Mouse (Mus musculus) heart, postnatal 0 days (tissue): ENCODE measurements around the gene Smim26. TPM values are rescaled to one million over a fixed set of nuclear protein-coding genes. Genes with fewer than 3 reads are reported as not detected.

Source experiments
- ATAC-seq: fragments of 200-750 bp; cut with Nextera tagmentation; 2 replicates; pipeline ENCODE4 v1.8.0; 2017; ENCODE audit warnings: low read depth, moderate number of reproducible peaks, moderate library complexity; ENCODE audit not compliant: insufficient read depth
- DNase-seq: peaks from one replicate; pipeline ENCODE4 v3.0.0-alpha.2; 2016; ENCODE audit warnings: low spot score
- H3K27ac ChIP-seq: fragments of 300-500 bp; sonication (generic); 2 replicates; pipeline ENCODE4 v1.5.1; 2014; ENCODE audit warnings: low read depth, mild to moderate bottlenecking
- H3K27me3 ChIP-seq: fragments of 300-500 bp; sonication (generic); 2 replicates; pipeline ENCODE4 v1.6.1; 2014; ENCODE audit warnings: low read length, mixed read lengths; ENCODE audit not compliant: control insufficient read depth, insufficient read depth
- H3K36me3 ChIP-seq: fragments of 300-500 bp; sonication (generic); replicated peaks from 2 replicates; pipeline ENCODE4 v1.6.1; 2014; ENCODE audit warnings: low read length, mixed read lengths; ENCODE audit not compliant: control insufficient read depth, insufficient read depth
- H3K4me1 ChIP-seq: fragments of 300-500 bp; sonication (generic); 2 replicates; pipeline ENCODE4 v1.6.1; 2014; ENCODE audit warnings: antibody characterized with exemption; ENCODE audit not compliant: control insufficient read depth, insufficient read depth
- H3K4me2 ChIP-seq: fragments of 300-500 bp; sonication (generic); 2 replicates; pipeline ENCODE4 v1.6.1; 2014; ENCODE audit warnings: low read depth, mild to moderate bottlenecking, low read length, moderate library complexity
- H3K4me3 ChIP-seq: fragments of 300-500 bp; sonication (generic); 2 replicates; pipeline ENCODE4 v1.5.1; 2014; ENCODE audit warnings: low read depth, low read length
- H3K9ac ChIP-seq: fragments of 300-500 bp; sonication (generic); replicated peaks from 2 replicates; pipeline ENCODE4 v1.6.1; 2014; ENCODE audit warnings: low read depth, low read length, mixed read lengths
- H3K9me3 ChIP-seq: fragments of 300-500 bp; sonication (generic); replicated peaks from 2 replicates; pipeline ENCODE4 v1.6.1; 2016; ENCODE audit warnings: low read length; ENCODE audit not compliant: control insufficient read depth
- CTCF ChIP-seq: IDR thresholded peaks from 2 replicates; pipeline ENCODE4 v1.5.1; 2016; ENCODE audit warnings: antibody characterized with exemption, control low read depth, low read depth
- EP300 ChIP-seq: IDR thresholded peaks from 2 replicates; pipeline ENCODE4 v1.6.1; 2016; ENCODE audit warnings: antibody characterized with exemption, low read depth
- WGBS: fragments of 180-500 bp; shearing (Covaris S2); extraction: QIAGEN DNeasy Blood & Tissue Kit; methylation state at CpG from one replicate; pipeline ENCODE4 v1.1.7; 2014; 5-methylcytosine and 5-hydroxymethylcytosine counted together
- polyA plus RNA-seq: library from polyadenylated mRNA; unstranded; fragments of >200 nt; fragmentation: Nextera tagmentation; extraction: Ambion mirVana; gene quantifications from 2 replicates; pipeline ENCODE4 v1.2.1, GENCODE M21; 2015
- total RNA-seq: library from RNA; depleted of rRNA; stranded (reverse); fragments of >200 nt; gene quantifications from 2 replicates; pipeline ENCODE4 v1.2.3, GENCODE M21; 2014; ENCODE audit warnings: low replicate concordance

Gene Smim26
- total and polyA plus RNA-seq, 2 experiments from 2014 or later: 50.3 to 94.8 TPM

DNA sequence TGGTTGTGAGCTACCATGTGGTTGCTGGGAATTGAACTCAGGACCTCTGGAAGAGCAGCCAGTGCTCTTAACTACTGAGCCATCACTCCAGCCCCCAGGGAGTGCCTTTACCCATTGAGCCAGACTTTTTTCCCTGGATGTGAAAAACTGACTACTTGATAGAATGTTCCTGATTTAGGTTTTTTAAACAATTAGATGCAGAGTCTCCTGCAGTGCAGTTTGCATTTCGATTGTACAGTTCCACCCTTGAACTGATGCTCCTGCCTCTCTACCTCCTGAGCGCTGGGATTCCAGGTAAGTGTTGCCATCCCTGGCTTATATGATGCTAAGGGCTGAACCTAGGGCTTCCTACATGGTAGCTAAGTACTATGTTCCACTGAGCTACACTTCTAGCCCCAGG is 4.2 kb downstream of the Smim26 start:
- H3K27ac ChIP-seq: no peak overlapping the region
- no peak for DNase-seq
- no peak overlapping the region for H3K4me2 ChIP-seq
- no peaks in the 10 kb centered on the region for H3K36me3 ChIP-seq
- no peak for ATAC-seq
- 54% methylated on average over 2 of the region's 2 CpGs for WGBS
- H3K4me3 ChIP-seq: no peak overlapping the region
- no peaks in the 10 kb centered on the region for H3K9me3 ChIP-seq
- TF ChIP-seq EP300 (no peak), CTCF (no peak)
- no peaks in the 10 kb centered on the region for H3K27me3 ChIP-seq
- no peaks in the 10 kb centered on the region; the same call in 1 of the 2 replicates for H3K4me1 ChIP-seq
- H3K9ac ChIP-seq: no peak overlapping the region

DNA sequence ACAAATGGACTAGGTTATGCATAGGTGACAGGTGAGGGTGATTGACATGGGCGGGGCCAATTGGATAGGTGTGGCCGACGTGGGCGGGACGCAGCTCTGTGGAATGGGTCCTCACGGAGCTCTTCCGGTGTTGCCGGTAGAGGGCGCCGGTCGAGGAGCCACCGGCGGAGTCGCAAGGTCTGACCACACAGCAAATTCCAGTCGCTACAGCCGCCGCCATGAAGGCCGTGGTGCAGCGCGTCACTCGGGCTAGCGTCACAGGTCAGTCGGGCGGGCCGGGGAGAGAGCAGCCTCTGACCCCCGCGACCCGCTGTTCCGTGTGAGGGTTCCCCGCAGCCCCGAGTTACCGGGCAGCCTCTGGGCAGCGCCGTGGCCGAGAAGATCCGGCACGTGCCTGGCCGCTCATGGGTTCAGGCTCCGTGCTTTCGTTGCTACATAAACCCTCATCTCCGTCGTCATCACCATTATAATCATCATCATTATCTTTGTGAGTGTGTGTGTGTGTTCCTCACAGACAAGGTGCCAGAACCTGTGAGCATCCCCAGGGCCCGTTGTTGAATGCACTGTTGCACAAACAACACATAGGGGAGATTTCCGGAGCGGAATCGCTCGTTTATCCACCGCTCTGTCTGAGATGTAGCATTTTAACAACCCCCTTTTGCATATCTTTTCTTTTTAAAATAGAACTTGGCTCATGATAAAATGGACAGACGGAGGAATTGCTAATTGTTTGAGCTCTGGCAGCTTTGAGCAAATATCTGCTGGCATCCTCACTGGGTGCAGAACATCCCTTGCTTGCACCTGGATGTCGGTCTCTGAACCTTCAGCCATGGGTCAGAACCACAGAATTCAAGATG is 6.2 kb downstream of the Smim26 start, which contains the start of gene Dtd1:
Gene Dtd1, plus strand, starts transcription at position 67 of the 857 bp plus-strand sequence.
- Histone ChIP-seq H3K9me3 (no peaks in the 10 kb centered on the region), H3K36me3 (no peaks in the 10 kb centered on the region), H3K4me1 (no peaks in the 10 kb centered on the region), H3K27ac (0 out of 2 replicates have a peak within 1 kb of the TSS, but pooled peaks have one; percentile 46), H3K27me3 (no peaks in the 10 kb centered on the region), H3K4me2 (peak within 1 kb of the TSS; percentile 78), H3K9ac (peak within 1 kb of the TSS; percentile 72), H3K4me3 (peak within 1 kb of the TSS; percentile 70)
- peak; percentile 73 for TF ChIP-seq CTCF
- TF ChIP-seq EP300: no peak
- peak; percentile 93 for ATAC-seq
- DNase-seq: peak; percentile 83
- WGBS: 2% methylated on average over 50 of the region's 50 CpGs

DNA sequence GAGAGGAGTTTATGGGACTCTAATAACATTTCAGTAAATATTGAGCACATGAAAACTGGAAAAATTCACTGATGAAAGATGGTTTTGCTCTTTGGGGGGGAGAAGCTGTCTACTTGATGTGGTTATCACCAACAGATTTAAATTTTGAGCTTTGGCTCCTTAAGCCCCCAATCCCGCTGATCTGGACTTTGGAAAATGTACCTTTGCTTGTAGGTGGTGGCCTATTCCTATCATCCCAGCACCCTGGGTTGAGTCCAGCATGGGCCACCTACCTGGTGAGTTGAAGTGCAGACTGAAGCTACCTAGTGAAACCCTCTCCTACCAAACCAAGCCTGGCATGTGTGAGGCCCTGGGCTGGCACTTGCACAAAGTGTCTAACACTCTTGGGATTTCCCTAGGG is 7.7 kb downstream of the Smim26 start:
- no peak overlapping the region for H3K4me2 ChIP-seq
- TF ChIP-seq EP300 (no peak), CTCF (no peak)
- no peak overlapping the region for H3K27ac ChIP-seq

DNA sequence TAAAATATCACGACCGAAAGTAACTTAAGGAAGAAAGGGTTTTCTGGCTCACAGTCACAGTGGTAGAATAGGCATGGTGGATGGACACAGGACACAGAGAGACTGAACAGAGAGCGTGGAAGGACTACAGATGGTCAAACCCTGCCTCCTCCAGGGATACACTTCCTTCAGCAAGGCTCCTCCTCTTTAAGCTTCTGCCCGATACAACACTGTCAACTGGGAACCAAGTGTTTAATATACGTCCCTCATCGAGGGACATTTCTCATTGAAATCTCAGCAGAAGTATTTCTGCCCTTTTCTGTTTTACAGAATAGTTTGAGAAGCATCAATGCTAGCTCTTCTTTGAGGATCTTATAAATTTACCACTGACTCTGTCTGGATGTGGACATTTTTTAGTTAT is 20.1 kb downstream of the Smim26 start:
- WGBS: 89% methylated on average over 6 of the region's 6 CpGs
- H3K4me3 ChIP-seq: no peak overlapping the region
- H3K4me2 ChIP-seq: no peak overlapping the region
- ATAC-seq: no peak
- DNase-seq: no peak
- H3K27ac ChIP-seq: no peak overlapping the region
- 0 out of 2 replicates have a peak, but pooled peaks cover 4% of the 10 kb centered on the region for H3K9me3 ChIP-seq
- no peaks in the 10 kb centered on the region for H3K4me1 ChIP-seq
- no peak overlapping the region for H3K9ac ChIP-seq
- no peak for TF ChIP-seq CTCF
- TF ChIP-seq EP300: no peak
- no peaks in the 10 kb centered on the region for H3K27me3 ChIP-seq
- H3K36me3 ChIP-seq: no peaks in the 10 kb centered on the region

More for the DNA sequence above, 7.7 kb downstream of the Smim26 start:
- Histone ChIP-seq H3K4me3 (no peak overlapping the region), H3K9ac (no peak overlapping the region), H3K27me3 (no peaks in the 10 kb centered on the region), H3K36me3 (no peaks in the 10 kb centered on the region), H3K4me1 (no peaks in the 10 kb centered on the region), H3K9me3 (no peaks in the 10 kb centered on the region)
- DNase-seq (no peak), ATAC-seq (no peak)
- 95% methylated on average over 1 of the region's 1 CpGs for WGBS

DNA sequence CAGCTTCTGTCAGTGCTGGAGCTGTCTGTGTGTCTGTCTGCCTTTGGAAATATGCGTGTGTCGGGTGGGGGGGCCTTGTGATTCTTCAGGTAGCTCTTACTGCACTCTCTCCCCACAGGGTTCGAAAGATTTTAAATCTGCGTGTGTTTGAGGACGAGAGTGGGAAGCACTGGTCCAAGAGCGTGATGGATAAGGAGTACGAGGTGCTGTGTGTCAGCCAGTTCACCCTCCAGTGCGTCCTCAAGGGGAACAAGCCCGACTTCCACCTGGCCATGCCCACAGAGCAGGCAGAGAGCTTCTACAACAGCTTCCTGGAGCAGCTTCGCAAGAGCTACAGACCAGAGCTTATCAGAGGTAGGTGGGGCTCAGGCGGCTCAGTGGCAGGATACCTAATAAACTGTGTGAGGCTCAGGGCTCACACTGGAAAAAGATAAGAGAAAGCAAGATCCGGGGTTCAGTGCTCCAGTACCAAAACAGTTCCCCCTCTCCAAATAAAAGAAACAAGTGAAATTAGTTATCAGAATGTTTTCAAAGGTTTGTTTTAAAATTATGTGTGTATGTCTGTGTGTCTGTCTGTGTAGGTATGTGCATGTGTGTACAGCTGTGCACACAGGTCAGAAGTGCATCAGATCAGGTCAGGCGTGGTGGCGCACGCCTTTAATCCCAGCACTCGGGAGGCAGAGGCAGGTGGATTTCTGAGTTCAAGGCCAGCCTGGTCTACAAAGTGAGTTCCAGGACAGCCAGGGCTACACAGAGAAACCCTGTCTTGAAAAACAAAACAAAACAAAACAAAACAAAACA is 23.4 kb downstream of the Smim26 start:
- H3K27ac ChIP-seq: no peak overlapping the region
- TF ChIP-seq EP300: no peak
- no peak for TF ChIP-seq CTCF
- H3K4me1 ChIP-seq: no peaks in the 10 kb centered on the region
- no peaks in the 10 kb centered on the region for H3K27me3 ChIP-seq
- DNase-seq (no peak), ATAC-seq (no peak)
- no peaks in the 10 kb centered on the region for H3K9me3 ChIP-seq
- H3K4me2 ChIP-seq: no peak overlapping the region
- 60% methylated on average over 16 of the region's 16 CpGs for WGBS
- H3K36me3 ChIP-seq: no peaks in the 10 kb centered on the region
- H3K4me3 ChIP-seq: no peak overlapping the region
- no peak overlapping the region for H3K9ac ChIP-seq
